Mouse (Mus musculus) adrenal gland, postnatal 25 days (tissue): ENCODE data around the gene Rtkn2. TPM values are rescaled to one million over a fixed set of nuclear protein-coding genes. Genes with fewer than 3 reads are reported as not detected.

Experiments
- DNase-seq: peaks from one replicate; pipeline ENCODE4 v3.0.0; 2021; ENCODE audit warnings: mixed read lengths
- total RNA-seq: library from RNA; stranded (reverse); gene quantifications from 2 replicates; pipeline ENCODE4 v1.2.3, GENCODE M21; 2021

Gene Rtkn2
- total RNA-seq, 1 experiment from 2014 or later: 0.61 TPM

DNA sequence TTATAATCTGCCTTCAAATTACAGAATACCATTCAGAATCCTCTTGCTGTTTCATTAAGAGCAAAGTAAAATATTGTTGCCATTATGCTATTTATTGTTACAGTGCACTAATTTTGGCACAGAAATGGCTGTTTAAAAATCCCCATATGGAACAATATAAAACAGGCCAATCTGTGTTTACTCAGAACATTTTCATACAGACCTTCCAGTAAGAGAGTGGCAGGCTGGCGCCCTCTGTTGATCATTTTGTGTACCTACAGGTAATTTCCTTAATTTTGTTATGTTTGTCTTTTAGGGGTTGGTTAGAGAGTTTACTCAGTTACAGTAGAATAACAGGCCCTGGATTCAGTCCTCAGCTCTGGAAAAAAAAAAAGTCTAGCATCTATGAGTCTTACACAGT, 16.8 kb downstream of the Rtkn2 start:
- no peak for DNase-seq

DNA sequence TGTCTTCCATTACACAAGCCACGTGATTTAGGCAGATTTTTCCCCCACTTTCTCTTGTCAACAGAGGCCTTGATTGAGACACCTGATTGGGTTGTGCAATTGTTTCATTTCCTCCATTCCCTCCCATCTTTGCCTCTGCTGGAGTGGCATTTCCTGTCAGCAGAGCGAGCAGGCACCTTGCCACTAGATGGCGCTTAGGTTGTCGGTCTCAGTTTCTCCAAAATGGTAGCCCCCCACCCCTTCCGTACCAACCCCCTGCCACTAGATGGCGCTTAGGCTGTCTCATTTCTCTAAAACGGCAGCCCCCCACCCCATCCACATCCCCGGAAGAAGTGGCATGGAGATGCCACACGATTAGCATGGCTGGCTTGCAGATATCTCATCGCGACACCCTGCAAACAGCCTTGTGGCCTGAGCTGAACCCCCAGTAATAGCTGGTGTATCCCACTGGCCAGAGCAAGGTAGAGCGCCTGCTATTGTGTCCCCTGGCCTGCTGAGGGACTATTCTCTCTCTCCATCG, 18.8 kb downstream of the Rtkn2 start:
- peak; percentile 57 for DNase-seq

DNA sequence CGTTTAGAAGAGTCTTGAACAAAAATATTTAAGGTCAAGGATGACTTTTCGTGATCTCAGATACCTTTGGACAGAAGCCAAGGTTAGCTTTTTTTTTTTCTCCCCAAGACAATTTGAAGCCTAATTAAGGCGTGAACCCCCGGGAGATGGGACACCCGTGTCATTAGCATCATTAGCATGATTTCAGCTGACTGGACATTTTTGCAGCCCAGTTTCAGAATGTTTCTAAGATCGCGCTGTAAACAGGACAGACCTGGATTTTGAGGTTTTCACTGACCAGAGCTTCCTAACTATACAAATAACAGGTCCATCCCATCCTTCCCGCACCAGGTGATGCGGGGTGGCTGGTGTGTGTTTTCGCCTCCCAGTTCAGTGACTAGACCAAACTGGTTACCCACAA, 19.8 kb downstream of the Rtkn2 start:
- no peak for DNase-seq

DNA sequence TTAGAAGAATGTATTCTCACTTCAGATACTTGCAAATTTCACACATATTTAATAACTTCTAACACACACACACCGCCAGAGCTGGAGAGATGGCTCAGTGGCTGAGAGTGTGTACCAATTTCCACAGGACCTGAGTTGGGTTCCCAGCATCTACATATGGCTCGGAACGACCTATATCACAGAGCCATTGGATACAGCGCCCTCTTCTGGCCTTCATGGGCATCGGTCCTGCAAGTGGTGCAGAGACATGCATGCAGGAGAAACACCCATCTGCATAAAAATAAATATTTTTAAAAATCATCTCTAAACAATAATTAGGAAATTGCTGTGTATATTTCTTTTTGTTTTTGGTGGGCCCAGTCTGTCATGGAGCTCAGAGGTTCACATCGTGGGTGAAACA, 22.1 kb downstream of the Rtkn2 start:
- no peak for DNase-seq

DNA sequence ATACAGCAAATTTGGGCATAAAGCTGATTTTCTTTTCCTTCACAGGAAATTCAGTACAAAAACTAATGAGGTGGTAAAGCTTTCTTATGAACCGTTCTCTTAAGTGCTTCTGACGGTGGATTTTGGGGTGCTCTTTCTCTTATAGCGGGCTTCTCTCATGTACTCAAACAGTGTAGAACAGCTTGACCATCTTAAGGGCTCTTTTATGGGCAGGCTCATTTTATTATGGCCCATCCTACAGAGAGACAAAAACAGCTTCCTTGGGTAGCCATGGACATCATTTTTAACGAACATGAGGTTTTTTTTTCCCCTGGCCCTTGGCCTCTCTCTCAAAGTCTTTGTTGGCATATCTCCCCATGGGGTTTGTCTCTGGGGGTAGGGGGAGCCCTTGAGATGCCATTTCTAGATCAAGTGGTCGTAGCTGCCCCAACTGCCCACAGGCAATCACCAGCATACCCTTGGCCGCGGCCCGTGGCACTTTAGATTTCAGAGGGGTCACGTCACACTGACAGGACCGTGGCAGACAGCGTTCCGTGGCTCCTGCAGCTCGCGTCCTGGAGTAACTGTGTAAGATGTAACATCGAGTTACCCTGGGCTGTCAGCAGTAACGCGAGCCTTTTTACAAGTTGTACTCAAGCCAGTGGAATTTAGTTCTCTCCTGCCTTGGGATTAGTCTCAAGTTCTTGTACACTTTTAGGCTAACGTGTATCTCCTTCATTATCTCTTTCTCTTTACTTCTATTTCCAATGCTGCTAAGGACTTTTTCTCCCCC, 24.5 kb downstream of the Rtkn2 start:
- no peak for DNase-seq

DNA sequence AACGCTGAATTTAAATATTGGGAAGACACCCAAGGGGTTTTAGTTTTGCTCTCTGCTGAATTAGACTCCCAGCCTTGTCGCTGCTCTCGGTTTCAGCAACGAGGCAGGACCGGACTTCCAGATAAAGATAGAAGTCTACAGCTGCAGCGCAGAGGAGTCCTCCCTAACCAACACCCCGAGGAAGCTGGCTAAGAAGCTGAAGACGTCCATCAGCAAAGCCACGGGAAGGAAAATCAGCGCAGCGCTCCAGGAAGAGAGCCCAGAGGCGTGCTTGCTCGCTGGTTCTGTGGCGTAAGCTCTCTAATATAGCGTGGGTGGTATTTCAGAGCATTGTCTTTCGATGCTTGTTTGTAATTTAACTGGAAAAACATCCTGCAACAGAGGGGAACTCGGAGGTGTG, 26.0 kb downstream of the Rtkn2 start:
- no peak for DNase-seq

DNA sequence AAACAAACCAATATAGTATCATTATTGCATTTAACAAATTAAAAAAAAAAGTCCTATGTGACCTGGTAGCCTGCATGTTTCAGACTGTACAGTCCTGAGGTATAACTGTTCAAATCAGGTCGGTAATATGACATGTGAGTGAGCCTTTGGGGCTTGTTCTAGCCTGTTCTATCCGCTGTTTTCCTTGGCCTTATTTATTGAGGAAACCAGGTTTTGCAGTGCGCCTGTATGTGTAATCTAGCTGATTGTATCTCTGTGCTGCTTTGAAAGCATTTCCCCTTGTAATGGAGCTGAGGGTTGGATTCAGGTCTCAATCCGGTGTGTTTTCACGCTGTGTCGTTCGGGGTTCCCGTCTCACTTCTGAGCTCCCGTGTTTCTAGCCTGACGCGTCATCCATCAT, 27.1 kb downstream of the Rtkn2 start:
- DNase-seq: no peak

DNA sequence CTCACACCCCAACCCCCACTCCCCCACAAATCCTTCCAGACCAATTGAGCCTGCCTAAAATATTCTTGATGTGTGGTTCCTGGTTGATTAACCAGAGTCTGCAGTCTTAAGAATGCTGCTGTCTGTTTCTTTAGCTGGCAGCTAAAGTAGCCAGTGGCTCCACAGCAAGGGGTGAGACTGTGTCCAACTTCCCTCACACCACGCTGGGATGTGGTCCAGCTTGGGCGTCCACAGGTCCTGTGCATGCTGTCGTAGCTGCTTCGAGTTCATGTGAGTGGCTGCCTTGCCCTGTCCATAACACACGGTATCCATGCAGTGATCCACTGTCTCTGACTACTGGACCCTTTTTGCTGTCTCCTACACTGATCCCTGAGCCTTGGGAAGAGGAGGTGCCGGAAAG, 27.7 kb downstream of the Rtkn2 start:
- no peak for DNase-seq

DNA sequence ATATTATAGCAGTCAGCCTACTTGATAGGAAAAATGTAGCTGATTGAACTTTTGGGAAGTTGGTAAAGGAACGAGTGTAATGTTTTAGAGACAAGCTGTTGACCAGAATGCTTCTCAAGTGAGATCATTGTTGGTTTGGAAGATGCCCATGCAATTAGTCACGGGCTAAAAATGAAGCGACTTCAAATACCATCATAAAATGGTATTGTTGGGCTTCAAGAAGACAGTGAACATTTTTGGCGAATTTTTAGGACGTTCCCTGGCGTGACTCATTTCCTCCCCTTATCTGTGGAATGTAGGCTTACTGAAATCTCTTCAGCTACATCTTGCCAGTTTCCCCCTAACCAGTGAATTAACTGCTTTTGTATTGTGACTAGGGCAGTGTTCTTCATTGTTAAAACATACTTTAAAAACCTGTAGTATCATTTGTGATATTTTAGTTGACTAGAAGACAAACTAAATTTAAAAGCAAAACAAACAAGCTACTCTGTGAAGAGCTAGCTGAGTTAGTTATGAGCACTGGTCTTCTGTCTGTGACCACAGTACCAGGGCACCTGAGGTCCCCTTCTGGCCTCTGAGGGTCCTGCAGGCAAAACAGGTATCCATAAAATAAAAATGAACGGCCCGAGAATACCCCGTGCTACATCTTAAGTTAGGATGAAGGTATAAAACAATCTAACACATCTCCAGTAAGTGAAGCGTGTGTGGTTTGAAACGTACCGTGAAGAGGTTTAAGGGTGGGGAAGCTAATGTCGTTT, 29.0 kb downstream of the Rtkn2 start:
- no peak for DNase-seq

DNA sequence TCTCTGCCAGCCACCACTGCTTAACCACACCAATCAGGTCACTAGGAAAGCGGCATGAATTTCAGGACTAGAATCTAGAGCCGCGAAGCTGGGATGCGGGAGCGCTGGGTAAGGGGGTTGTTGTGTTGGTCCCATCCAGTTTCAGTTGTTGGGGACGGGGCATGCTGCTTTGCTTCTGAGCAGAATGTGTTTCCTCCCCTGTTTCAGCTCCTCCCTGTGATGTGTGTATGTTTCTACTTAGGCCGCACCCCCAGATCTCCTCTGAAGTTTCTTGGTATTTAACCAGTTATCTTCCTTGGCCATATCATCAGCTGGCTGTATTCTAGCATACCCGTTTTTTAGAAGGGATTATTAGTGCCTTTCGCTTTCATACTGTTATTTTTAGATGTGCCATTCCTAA, 29.9 kb downstream of the Rtkn2 start:
- no peak for DNase-seq

DNA sequence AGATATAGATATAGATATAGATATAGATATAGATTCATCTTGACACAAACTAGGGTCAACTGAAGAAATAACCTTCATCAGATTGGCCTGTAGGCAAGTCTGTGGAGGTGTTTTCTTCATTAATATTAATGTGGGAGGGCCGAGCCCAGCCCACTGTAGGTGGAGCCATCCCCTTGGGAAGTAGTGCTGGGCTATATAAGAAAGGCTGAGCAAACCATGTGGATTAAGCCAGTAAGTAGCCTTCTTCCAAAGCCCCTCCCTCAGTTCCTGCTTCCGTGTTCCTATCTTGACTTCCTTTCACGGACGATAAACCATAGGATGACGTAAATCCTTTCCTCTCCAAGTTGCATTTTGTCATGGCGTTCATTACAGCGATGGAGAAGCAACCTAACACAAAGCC, 30.5 kb downstream of the Rtkn2 start:
- no peak for DNase-seq

DNA sequence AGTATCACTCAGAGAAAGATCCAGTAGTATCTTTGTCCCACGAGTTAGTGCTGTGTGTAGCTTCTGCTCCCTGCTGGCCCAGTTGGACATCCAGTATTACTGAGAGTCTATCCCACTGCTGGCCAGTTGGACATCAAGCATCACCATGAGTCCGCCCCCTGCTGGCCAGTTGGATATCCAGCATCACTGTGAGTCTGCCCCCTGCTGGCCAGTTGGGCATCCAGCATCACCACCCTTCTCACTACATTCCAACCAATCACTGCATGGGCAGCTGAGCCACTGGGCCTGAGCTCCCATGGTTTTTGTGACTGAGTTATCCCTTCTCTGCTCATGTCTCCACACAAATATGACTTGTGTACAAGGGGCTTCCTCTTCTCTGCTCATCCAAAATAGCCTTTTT, 33.8 kb downstream of the Rtkn2 start:
- DNase-seq: peak; percentile 16

DNA sequence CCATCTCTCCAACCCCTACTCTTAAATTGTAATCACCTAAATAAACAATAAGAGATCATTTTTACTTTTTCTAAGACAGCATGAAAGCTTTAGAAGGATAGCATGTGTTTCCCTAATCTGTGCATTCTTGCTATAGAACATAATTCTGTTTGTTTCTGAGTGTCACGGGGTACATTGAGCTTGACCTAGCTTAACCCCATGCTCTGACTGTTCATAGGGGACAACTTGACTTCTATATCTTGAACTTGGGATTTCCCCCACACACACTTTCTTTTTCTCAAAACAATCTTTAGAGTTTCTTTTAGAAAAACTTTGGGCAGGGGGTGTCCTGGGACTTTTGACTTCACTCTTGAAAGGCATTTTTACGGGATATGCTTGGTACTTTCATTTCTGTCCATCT, 41.4 kb downstream of the Rtkn2 start:
- no peak for DNase-seq

DNA sequence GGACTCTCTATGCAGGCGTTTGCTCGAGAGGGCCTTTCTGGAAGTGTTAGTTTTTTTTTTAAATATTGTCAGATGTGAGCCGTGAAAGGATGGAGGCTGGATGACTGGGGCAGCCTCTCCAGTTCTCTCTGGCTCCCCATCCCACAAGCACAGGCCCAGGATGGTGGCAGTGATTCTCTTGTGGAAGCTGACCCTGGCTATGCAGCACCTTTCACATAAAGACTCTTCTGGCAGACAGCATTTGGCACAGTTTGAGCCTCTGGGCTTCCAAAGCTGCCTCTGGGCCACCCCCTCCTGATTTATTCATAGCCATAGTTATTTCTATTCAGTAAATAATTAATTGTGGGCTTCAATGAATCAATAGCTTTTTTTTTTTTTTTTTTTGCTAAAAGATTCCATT, 46.3 kb downstream of the Rtkn2 start:
- DNase-seq: no peak

DNA sequence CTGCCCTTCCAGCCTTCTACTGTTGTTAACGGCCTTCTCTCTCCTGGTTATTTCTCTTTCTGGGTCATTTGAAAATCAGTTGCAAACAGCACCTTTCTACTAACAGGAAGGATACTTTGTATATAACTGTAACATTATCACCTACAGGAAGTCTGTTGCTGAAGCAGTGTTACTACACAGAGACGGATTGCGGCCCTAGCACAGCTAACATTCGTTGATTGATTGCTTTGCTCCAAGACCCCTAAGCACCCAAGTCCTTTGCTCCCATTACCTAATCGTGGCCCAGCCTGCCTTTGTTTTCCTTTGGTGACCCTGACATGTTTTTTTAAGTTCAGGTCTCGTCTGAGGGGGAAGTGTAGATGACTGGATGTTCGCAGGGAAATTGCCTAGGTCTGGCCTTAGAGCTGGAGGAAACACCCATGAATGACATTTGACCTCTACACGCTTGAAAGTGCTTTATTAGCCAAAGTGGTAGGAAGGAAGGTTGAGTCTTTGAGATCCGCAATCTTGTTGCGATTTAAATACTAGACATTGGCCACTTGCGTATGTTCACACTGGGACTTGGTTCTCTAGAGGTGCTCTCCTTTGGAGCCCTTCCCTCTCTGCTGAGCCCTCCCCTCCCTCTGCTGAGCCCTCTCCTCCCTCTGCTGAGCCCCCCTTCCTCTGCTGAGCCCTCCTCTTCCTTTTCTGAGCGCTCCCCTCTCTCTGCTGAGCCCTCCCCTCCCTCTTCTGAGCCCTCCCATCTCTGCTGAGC, 49.1 kb downstream of the Rtkn2 start:
- DNase-seq: no peak

DNA sequence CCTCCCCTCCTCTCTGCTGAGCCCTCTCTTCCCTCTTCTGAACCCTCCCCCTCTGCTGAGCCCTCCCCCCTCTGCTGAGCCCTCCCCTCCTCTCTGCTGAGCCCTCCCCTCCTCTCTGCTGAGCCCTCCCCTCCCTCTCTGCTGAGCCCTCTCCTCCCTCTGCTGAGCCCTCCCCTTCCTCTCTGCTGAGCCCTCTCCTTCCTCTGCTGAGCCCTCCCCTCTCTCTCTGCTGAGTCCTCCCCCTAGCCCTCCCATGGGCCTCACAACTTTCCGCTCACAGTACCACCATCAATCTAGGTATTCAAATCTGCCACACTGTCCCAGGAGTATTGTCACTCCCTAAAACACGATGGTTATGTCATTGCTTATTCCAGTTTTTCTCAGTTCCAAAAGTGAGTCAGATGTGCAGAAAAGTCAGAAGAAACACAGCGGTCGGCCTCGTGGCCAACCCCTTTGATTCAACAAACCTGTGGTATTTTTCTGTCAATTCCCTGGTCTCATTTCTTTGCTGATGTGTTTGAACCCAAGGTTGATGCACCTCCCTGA, 49.8 kb downstream of the Rtkn2 start:
- DNase-seq: no peak

DNA sequence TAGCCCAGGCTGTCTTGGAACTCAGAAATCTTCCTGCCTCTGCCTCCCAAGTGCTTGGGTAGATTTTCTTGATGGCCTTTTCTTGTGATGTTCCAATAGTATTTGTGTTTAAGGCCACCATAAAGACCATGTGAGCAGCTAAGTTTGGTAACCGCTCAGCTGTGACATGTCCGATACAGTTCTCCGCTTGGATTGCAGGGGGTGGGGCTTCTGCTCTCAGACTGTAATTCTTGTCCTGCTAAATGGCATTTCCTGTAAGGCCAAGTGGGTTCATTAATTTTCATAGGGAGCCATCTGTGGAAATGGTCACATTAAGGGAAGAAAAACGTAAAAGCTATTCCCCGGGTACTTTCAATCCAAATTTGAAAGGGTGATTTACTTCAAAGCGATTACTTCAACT, 50.7 kb downstream of the Rtkn2 start:
- DNase-seq: no peak

DNA sequence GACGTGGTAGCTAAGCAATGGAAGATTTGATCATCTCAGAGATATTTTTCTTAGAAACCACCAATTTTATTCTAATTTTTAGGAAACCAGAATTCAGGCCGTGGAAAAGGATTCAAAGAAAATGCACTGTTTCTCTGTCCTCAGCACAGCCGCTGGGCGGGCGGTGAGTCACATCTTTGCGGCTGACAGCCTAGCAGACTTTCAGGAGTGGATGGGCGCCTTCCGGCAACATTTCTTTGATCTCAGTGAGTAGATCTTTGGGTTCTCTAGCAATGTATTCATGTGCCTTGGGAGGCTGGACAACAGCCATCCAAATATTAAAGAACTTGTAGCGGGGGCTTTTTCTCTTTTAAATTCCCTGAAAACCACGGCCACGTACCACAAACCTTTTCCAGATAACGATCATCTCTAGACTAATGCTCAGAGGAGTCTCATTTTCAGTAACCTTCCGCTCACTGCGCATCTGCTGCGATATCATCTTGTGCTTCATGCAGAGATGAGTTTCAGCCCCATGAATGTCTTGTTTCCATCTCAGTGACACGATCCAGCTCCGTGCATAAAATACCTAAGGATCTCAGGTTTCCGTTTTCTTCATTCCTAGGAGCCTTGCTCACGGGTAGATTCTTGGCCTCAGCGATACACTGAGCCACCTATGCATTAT, 56.5 kb downstream of the Rtkn2 start:
- DNase-seq: no peak

DNA sequence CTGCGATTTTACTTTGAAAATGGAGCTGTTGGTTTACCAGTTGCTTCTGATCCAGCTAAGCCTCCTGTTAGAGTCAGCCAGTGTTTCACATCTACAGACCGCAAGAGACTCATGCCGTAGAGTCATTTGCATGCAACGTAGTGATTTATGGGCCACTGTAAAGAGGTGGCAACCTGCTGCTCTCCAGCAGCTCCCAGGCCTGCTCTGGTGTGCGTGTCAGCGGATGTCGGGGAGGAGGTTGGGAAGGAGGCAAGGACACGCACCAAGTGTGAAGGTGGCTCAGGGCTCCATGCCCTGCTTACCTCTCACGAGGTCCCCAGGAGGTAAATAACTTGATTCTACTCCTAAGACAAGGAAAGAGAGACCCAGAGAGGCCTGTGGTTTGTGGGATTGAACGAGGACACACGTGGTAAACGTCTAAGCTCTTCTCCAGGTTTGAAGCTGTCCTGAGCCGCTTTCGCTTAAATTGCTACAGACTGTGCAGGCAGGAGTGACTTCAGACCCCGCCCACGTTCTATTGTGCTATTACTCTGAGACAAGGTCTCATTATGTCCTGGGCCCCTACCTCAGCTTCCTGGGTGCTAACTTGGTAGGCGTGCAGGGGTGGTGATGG, 57.1 kb downstream of the Rtkn2 start:
- no peak for DNase-seq

DNA sequence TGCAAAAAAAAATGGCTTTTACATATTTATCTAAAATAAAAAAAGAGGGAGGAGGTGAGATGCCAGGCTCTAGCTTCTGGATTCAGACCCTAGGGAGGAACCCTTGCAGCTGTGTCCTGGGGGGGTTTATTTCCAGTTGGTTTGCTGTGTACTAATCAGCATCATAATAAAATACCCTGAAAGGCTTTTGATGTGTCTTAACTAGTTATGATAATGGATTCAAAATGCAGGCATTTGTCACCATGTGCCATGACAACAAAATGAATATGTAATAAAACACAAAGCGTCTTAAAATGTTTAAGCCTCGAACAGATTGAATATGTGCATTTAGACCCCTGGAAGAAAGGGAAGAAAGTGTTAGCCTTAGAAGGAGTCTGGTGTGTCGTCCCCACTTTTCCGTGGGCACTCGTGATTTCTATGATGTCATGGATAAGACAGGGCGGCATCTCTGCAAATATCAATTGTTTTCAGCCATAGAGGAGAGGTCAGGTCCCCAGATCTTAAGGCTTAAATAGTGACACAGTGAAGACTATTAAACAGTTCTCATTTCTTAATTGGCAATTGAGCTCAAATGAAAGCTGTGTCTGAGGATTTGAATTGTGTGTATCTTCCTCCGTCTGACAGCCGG, 59.7 kb downstream of the Rtkn2 start:
- no peak for DNase-seq

DNA sequence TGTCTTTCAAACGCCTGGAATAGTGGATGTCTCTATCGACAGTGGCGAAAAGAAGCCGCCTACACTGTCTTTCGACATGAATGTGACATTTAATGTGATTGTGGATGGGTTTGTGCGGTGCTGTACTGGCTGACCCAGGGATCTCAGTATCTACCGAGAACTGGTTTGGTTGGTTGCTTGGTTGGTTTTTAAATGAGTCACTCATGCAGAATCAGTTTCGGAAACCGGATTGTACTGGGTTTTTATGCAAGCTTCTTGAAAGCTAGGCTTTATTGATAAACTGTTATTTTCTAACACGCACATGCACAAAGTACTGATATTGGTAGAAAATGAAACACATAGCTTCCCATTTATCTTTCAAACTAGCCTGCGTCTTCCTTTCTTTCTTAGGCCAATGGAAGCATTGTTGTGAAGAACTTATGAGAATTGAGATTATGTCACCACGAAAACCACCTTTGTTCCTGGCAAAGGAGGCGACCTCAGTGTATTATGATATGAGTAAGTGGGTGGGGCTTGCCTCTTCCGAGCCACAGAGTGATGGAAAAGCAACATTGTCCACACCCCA, 60.4 kb downstream of the Rtkn2 start:
- DNase-seq: no peak
